Mouse (Mus musculus): ENCODE measurements at regions not wholly inside any gene's neighbourhood (a gene's known extent, or its start where the extent isn't known, plus 50 kb on each side); places are given as distances from the start of the nearest gene placed in this dataset.

- TF ChIP-seq CTCF (IDR thresholded peaks at IDR 0.05; ENCODE audit: control insufficient read depth, insufficient read depth, low read length) (no peak), POLR2A (IDR thresholded peaks at IDR 0.05; ENCODE audit: borderline replicate concordance, control insufficient read depth, low read depth, low read length) (no peak)
- WGBS: 78% methylated on average over 1 of the region's 1 CpGs
Measured at GRCm38 (mm10) chr7:113010150-113010549, 56.4 kb downstream of the Rassf10 start.

GRCm38 (mm10) chr7:113017092-113017755 is 63.5 kb downstream of the Rassf10 start:
- Histone ChIP-seq H3K4me3 (replicated peaks; ENCODE audit: control insufficient read depth, low read depth, low read length) (no peak overlapping the region), H3K4me1 (ENCODE audit: control insufficient read depth, insufficient read depth, low read length) (no peaks in the 10 kb centered on the region), H3K27ac (ENCODE audit: control insufficient read depth, insufficient read depth, low read depth, low read length, poor library complexity) (no peak overlapping the region)
- TF ChIP-seq POLR2A (IDR thresholded peaks at IDR 0.05; ENCODE audit: borderline replicate concordance, control insufficient read depth, low read depth, low read length): no peak
- TF ChIP-seq CTCF (IDR thresholded peaks at IDR 0.05; ENCODE audit: control insufficient read depth, insufficient read depth, low read length): no peak
- WGBS: 47% methylated on average over 8 of the region's 8 CpGs

More at GRCm38 (mm10) chr7:113010150-113010549, 56.4 kb downstream of the Rassf10 start:
- Histone ChIP-seq H3K27ac (ENCODE audit: control insufficient read depth, insufficient read depth, low read depth, low read length, poor library complexity) (no peak overlapping the region), H3K4me1 (ENCODE audit: control insufficient read depth, insufficient read depth, low read length) (no peaks in the 10 kb centered on the region), H3K4me3 (replicated peaks; ENCODE audit: control insufficient read depth, low read depth, low read length) (no peak overlapping the region)

- Histone ChIP-seq H3K4me3 (replicated peaks; ENCODE audit: control insufficient read depth, low read depth, low read length) (no peak overlapping the region), H3K4me1 (ENCODE audit: control insufficient read depth, insufficient read depth, low read length) (no peaks in the 10 kb centered on the region), H3K27ac (ENCODE audit: control insufficient read depth, insufficient read depth, low read depth, low read length, poor library complexity) (no peak overlapping the region)
- TF ChIP-seq CTCF (IDR thresholded peaks at IDR 0.05; ENCODE audit: control insufficient read depth, insufficient read depth, low read length) (no peak), POLR2A (IDR thresholded peaks at IDR 0.05; ENCODE audit: borderline replicate concordance, control insufficient read depth, low read depth, low read length) (no peak)
- WGBS: 66% methylated on average over 5 of the region's 5 CpGs
Measured at GRCm38 (mm10) chr7:113021412-113021811, 67.7 kb downstream of the Rassf10 start.

- TF ChIP-seq POLR2A (IDR thresholded peaks at IDR 0.05; ENCODE audit: borderline replicate concordance, control insufficient read depth, low read depth, low read length) (no peak), CTCF (IDR thresholded peaks at IDR 0.05; ENCODE audit: control insufficient read depth, insufficient read depth, low read length) (no peak)
- WGBS: 53% methylated on average over 2 of the region's 2 CpGs
- Histone ChIP-seq H3K4me3 (replicated peaks; ENCODE audit: control insufficient read depth, low read depth, low read length) (no peak overlapping the region), H3K4me1 (ENCODE audit: control insufficient read depth, insufficient read depth, low read length) (no peaks in the 10 kb centered on the region), H3K27ac (ENCODE audit: control insufficient read depth, insufficient read depth, low read depth, low read length, poor library complexity) (no peak overlapping the region)
Measured at GRCm38 (mm10) chr7:113022516-113022915, 68.8 kb downstream of the Rassf10 start.

GRCm38 (mm10) chr7:113025758-113026157 is 72.0 kb downstream of the Rassf10 start:
- no peak overlapping the region for H3K4me3 ChIP-seq (replicated peaks; ENCODE audit: control insufficient read depth, low read depth, low read length)
- 79% methylated on average over 1 of the region's 1 CpGs for WGBS
- no peak for TF ChIP-seq CTCF (IDR thresholded peaks at IDR 0.05; ENCODE audit: control insufficient read depth, insufficient read depth, low read length)
- no peak for TF ChIP-seq POLR2A (IDR thresholded peaks at IDR 0.05; ENCODE audit: borderline replicate concordance, control insufficient read depth, low read depth, low read length)
- no peaks in the 10 kb centered on the region for H3K4me1 ChIP-seq (ENCODE audit: control insufficient read depth, insufficient read depth, low read length)
- no peak overlapping the region for H3K27ac ChIP-seq (ENCODE audit: control insufficient read depth, insufficient read depth, low read depth, low read length, poor library complexity)

GRCm38 (mm10) chr7:113026290-113027075 is 72.7 kb downstream of the Rassf10 start:
- WGBS: 79% methylated on average over 10 of the region's 10 CpGs
- no peak for TF ChIP-seq POLR2A (IDR thresholded peaks at IDR 0.05; ENCODE audit: borderline replicate concordance, control insufficient read depth, low read depth, low read length)
- TF ChIP-seq CTCF (IDR thresholded peaks at IDR 0.05; ENCODE audit: control insufficient read depth, insufficient read depth, low read length): no peak
- H3K4me3 ChIP-seq (replicated peaks; ENCODE audit: control insufficient read depth, low read depth, low read length): no peak overlapping the region
- H3K4me1 ChIP-seq (ENCODE audit: control insufficient read depth, insufficient read depth, low read length): no peaks in the 10 kb centered on the region
- H3K27ac ChIP-seq (ENCODE audit: control insufficient read depth, insufficient read depth, low read depth, low read length, poor library complexity): no peak overlapping the region

GRCm38 (mm10) chr7:113027125-113027801 is 73.5 kb downstream of the Rassf10 start:
- WGBS: 71% methylated on average over 5 of the region's 5 CpGs
- H3K4me3 ChIP-seq (replicated peaks; ENCODE audit: control insufficient read depth, low read depth, low read length): no peak overlapping the region
- H3K4me1 ChIP-seq (ENCODE audit: control insufficient read depth, insufficient read depth, low read length): no peaks in the 10 kb centered on the region
- no peak overlapping the region for H3K27ac ChIP-seq (ENCODE audit: control insufficient read depth, insufficient read depth, low read depth, low read length, poor library complexity)
- TF ChIP-seq POLR2A (IDR thresholded peaks at IDR 0.05; ENCODE audit: borderline replicate concordance, control insufficient read depth, low read depth, low read length): no peak
- no peak for TF ChIP-seq CTCF (IDR thresholded peaks at IDR 0.05; ENCODE audit: control insufficient read depth, insufficient read depth, low read length)

Data from bone marrow, adult 2 months (tissue).